Mouse (Mus musculus): ENCODE measurements around the gene Suox. TPM values are rescaled to one million over a fixed set of nuclear protein-coding genes. Genes with fewer than 3 reads are reported as not detected.

Suox gene
- polyA plus RNA-seq, 1 experiment, result 11.4 TPM

DNA sequence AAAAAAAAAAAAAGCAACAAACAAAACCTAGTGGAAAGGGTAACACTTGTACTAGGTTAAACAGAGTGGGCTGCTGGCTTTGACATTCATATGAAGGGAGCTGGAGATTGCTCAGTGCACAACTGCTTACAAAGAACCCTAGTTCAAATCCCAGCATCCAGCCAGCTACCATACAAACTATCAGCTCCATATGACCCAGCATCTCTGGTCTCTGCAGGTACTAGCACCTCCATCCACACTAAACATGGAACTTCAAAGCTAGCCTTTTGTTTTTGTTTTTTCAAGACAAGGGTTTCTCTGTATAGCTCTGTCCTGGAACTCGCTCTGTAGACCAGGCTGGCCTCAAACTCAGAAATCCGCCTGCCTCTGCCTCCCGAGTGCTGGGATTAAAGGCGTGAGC, 51.2 kb downstream of the Suox start:
- TF ChIP-seq CTCF (IDR thresholded peaks at IDR 0.05; ENCODE audit: borderline replicate concordance, extremely low read depth, insufficient read depth, insufficient read length) (no peak), POLR2A (IDR thresholded peaks at IDR 0.05; ENCODE audit: borderline replicate concordance, extremely low read depth, insufficient read depth, insufficient read length, poor library complexity, severe bottlenecking) (no peak)
- no peak for DNase-seq (ENCODE audit: low read depth)

DNA sequence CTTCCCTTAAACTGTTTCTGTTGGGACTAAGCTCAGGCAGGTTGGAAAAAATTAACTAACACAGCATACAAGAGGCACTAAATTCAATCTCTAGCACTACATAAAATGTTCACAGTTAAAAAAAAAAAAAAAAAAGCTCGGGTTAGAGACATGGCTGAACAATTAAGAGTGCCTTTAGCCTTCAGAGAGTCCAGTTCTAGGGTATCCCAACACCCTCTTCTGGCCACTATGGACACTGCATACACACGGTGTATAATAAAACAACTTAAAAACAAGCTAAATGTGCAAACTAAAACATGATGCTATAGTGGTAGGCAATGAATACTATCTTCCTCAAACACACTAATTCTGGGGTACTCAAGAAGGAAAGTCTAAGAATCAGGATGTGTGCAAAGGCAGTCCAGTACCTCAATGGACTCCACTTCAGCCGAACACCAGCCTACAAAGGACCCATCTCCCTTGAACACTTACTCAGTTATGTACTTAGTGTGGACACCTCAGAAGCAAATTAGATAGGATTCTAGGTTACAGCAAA, 51.8 kb downstream of the Suox start:
- no peak for TF ChIP-seq CTCF (IDR thresholded peaks at IDR 0.05; ENCODE audit: borderline replicate concordance, extremely low read depth, insufficient read depth, insufficient read length)

GRCm38 (mm10) chr10:128620241-128620640, 53.6 kb downstream of the Suox start:
- TF ChIP-seq POLR2A (IDR thresholded peaks at IDR 0.05; ENCODE audit: borderline replicate concordance, extremely low read depth, insufficient read depth, insufficient read length, poor library complexity, severe bottlenecking) (no peak), CTCF (IDR thresholded peaks at IDR 0.05; ENCODE audit: borderline replicate concordance, extremely low read depth, insufficient read depth, insufficient read length) (no peak)
- DNase-seq (ENCODE audit: low read depth), result no peak

More for the DNA sequence above, 51.8 kb downstream of the Suox start:
- DNase-seq (ENCODE audit: low read depth), result no peak

Other genes with a start within 250 kb of the Suox start
- 377 and 390 TPM in 2 replicates for gene Smarcc2, start 214.8 kb downstream of the Suox start, polyA plus RNA-seq (2012; rRNA removed)
- gene Myl6, start 179.9 kb downstream of the Suox start, polyA plus RNA-seq (2012; rRNA removed), result 1,007 and 1,045 TPM in 2 replicates
- gene Myl6b, start 175.4 kb downstream of the Suox start, polyA plus RNA-seq (2012; rRNA removed), result 31.6 and 36.4 TPM in 2 replicates
- 15.4 and 20.1 TPM in 2 replicates for gene Esyt1, start 148.2 kb downstream of the Suox start, polyA plus RNA-seq (2012; rRNA removed)
- gene Zc3h10, start 126.3 kb downstream of the Suox start, polyA plus RNA-seq (2012; rRNA removed), result 19.3 and 23.1 TPM in 2 replicates
- 2,223 TPM in 2 replicates for gene Rpl41, start 124.8 kb downstream of the Suox start, polyA plus RNA-seq (2012; rRNA removed)
- gene Pa2g4, start 108.1 kb downstream of the Suox start, polyA plus RNA-seq (2012; rRNA removed), result 117 and 123 TPM in 2 replicates
- gene Erbb3, start 84.4 kb downstream of the Suox start, polyA plus RNA-seq (2012; rRNA removed), result 0.87 and 1.5 TPM in 2 replicates
- gene Rps26, start 47.3 kb downstream of the Suox start, polyA plus RNA-seq (2012; rRNA removed), result 896 and 1,032 TPM in 2 replicates
- gene Ikzf4, start 28.1 kb downstream of the Suox start, polyA plus RNA-seq (2012; rRNA removed), result 18.8 and 31.3 TPM in 2 replicates
- 108 and 116 TPM in 2 replicates for gene Rab5b, start 22.2 kb upstream of the Suox start, polyA plus RNA-seq (2012; rRNA removed)
- gene Pmel, start 30.1 kb upstream of the Suox start, polyA plus RNA-seq (2012; rRNA removed), result 1.1 and 1.5 TPM in 2 replicates
- 22.5 and 42.4 TPM in 2 replicates for gene Cdk2, start 31.0 kb upstream of the Suox start, polyA plus RNA-seq (2012; rRNA removed)
- gene Dgka, start 70.8 kb upstream of the Suox start, polyA plus RNA-seq (2012; rRNA removed), result 8.6 and 8.8 TPM in 2 replicates
- 58.2 and 65.4 TPM in 2 replicates for gene Pym1, start 73.8 kb upstream of the Suox start, polyA plus RNA-seq (2012; rRNA removed)
- 0.54 and 0.77 TPM in 2 replicates for gene Mmp19, start 116.8 kb upstream of the Suox start, polyA plus RNA-seq (2012; rRNA removed)
- gene Dnajc14, start 130.0 kb upstream of the Suox start, polyA plus RNA-seq (2012; rRNA removed), result 18.6 and 30.5 TPM in 2 replicates
- gene Tmem198b, start 130.3 kb upstream of the Suox start, polyA plus RNA-seq (2012; rRNA removed), result 24.2 and 29.0 TPM in 2 replicates
- gene Sarnp, start 143.3 kb upstream of the Suox start, polyA plus RNA-seq (2012; rRNA removed), result 79.6 and 82.0 TPM in 2 replicates
- gene Ormdl2, start 147.6 kb upstream of the Suox start, polyA plus RNA-seq (2012; rRNA removed), result 22.6 and 33.7 TPM in 2 replicates
- 10.1 and 17.4 TPM in 2 replicates for gene Gdf11, start 217.6 kb upstream of the Suox start, polyA plus RNA-seq (2012; rRNA removed)
- 59.6 and 74.0 TPM in 2 replicates for gene Cd63, start 226.9 kb upstream of the Suox start, polyA plus RNA-seq (2012; rRNA removed)
- gene Rdh5, start 248.8 kb upstream of the Suox start, polyA plus RNA-seq (2012; rRNA removed), result 21.7 and 23.6 TPM in 2 replicates
- gene Bloc1s1, start 250.0 kb upstream of the Suox start, polyA plus RNA-seq (2012; rRNA removed), result 269 and 298 TPM in 2 replicates

Measured in brain, embryonic 14.5 days (tissue).